10 mouse cellular contexts compared by ENCODE assay signal in genomic region chr2:127507967-127508660, GRCm38 (mm10). TPM values are rescaled to one million over a fixed set of nuclear protein-coding genes. Genes with fewer than 3 reads are reported as not detected.
DNase-seq lines count a peak whose midpoint lies in the region; ATAC-seq and TF ChIP-seq lines count a peak whose summit lies in the region.
"Had no signal": no experiment of that assay in that cellular context is flagged by ENCODE, and none has a peak within 500 bp of the region (broad histone marks: within the 10 kb centered on the region; RNA-seq: fewer than 3 reads in every experiment).

No protein-coding gene starts in this region.

- intact Hi-C loops in gastrocnemius, postnatal 14 days (cut with DNase I; ENCODE audit: low total_unique reads) = loop anchor here (2.0 kb wide), 1 partner anchor 51 kb away; no protein-coding TSS in a partner anchor

- WGBS in intestine, embryonic 15.5 days = 50% methylated on average over 7 of the region's 7 CpGs
- WGBS in intestine, postnatal 0 days = 60% methylated on average over 7 of the region's 7 CpGs
- 67% methylated on average over 7 of the region's 7 CpGs for WGBS in lung, postnatal 0 days
- WGBS in forebrain, embryonic 13.5 days = 64% methylated on average over 7 of the region's 7 CpGs

- no peak for TF ChIP-seq POLR2A in CH12.LX (IDR thresholded peaks at IDR 0.05; ENCODE audit: low read depth, low read length)

- no peaks in the 10 kb centered on the region for H3K79me2 ChIP-seq in CH12.LX (replicated peaks; ENCODE audit: control insufficient read depth, extremely low read depth, insufficient read depth, poor library complexity, severe bottlenecking)

- H3K4me1 ChIP-seq in intestine, embryonic 15.5 days (replicated peaks) = no peaks in the 10 kb centered on the region; the same call in 1 of the 2 replicates
- H3K4me1 ChIP-seq in intestine, postnatal 0 days (replicated peaks; ENCODE audit: control insufficient read depth, insufficient read depth, low read length) = no peaks in the 10 kb centered on the region
- H3K4me1 ChIP-seq in CH12.LX (ENCODE audit: control insufficient read depth in 1 of 2, insufficient read depth in 2 of 2) = peaks cover 0 to 13% of the 10 kb centered on the region in 2 experiments; a peak in 3 of 4 replicates
- no peaks in the 10 kb centered on the region for H3K4me1 ChIP-seq in lung, postnatal 0 days (ENCODE audit: insufficient read depth, low read depth, low read length)
- peaks cover 27% of the 10 kb centered on the region for H3K4me1 ChIP-seq in forebrain, embryonic 13.5 days

- dilution Hi-C loops in CH12.LX (cut with MboI; ENCODE audit: extremely low pct_ligation_motif_present, extremely low pct_unique_long_range_greater_than_20kb, low sequenced_read_pairs) = no loop called here

- no peak for TF ChIP-seq EP300 in CH12.LX (IDR thresholded peaks at IDR 0.05; ENCODE audit: low read length)
- no peak for TF ChIP-seq EP300 in lung, postnatal 0 days (IDR thresholded peaks at IDR 0.05)

- no peaks in the 10 kb centered on the region for H3K9me3 ChIP-seq in intestine, embryonic 15.5 days
- H3K9me3 ChIP-seq in intestine, postnatal 0 days (ENCODE audit: control insufficient read depth) = no peaks in the 10 kb centered on the region
- H3K9me3 ChIP-seq in CH12.LX (replicated peaks; ENCODE audit: low read length) = no peaks in the 10 kb centered on the region
- no peaks in the 10 kb centered on the region for H3K9me3 ChIP-seq in lung, postnatal 0 days (ENCODE audit: low read length)
- no peaks in the 10 kb centered on the region for H3K9me3 ChIP-seq in forebrain, embryonic 13.5 days (replicated peaks)
- H3K9me3 ChIP-seq: liver, embryonic 15.5 days had no signal

- in situ Hi-C loops in CH12.LX (cut with MboI; ENCODE audit: low pct_ligation_motif_present, low pct_unique_long_range_greater_than_20kb, low sequenced_read_pairs) = loop anchor here (5.0 kb wide), 1 partner anchor 49 kb away; no protein-coding TSS in a partner anchor

- ATAC-seq in intestine, embryonic 15.5 days = 0 out of 2 replicates have a peak, but pooled peaks have one; percentile 32
- no peak for ATAC-seq in intestine, postnatal 0 days
- no peak for ATAC-seq in lung, postnatal 0 days
- ATAC-seq in forebrain, embryonic 13.5 days = no peak
- ATAC-seq: inflammation-experienced regulatory T-cells, adult 6 months had no signal

- no peaks in the 10 kb centered on the region for H3K36me3 ChIP-seq in intestine, embryonic 15.5 days
- no peaks in the 10 kb centered on the region for H3K36me3 ChIP-seq in intestine, postnatal 0 days (ENCODE audit: control insufficient read depth, insufficient read depth)
- H3K36me3 ChIP-seq in CH12.LX (replicated peaks in 1 of 2; ENCODE audit: control insufficient read depth in 1 of 2, insufficient read depth in 1 of 2, low read length in 1 of 2) = no peaks in the 10 kb centered on the region
- H3K36me3 ChIP-seq in lung, postnatal 0 days (ENCODE audit: insufficient read depth, low read length) = no peaks in the 10 kb centered on the region
- H3K36me3 ChIP-seq in forebrain, embryonic 13.5 days (ENCODE audit: poor library complexity, severe bottlenecking) = peaks cover 12% of the 10 kb centered on the region
- H3K36me3 ChIP-seq: liver, embryonic 15.5 days had no signal

- H3K4me2 ChIP-seq in intestine, embryonic 15.5 days (replicated peaks) = no peak overlapping the region
- H3K4me2 ChIP-seq in intestine, postnatal 0 days (replicated peaks; ENCODE audit: low read depth) = no peak overlapping the region
- no peak overlapping the region for H3K4me2 ChIP-seq in CH12.LX (ENCODE audit: insufficient read depth, low read depth, poor library complexity, severe bottlenecking)
- no peak overlapping the region for H3K4me2 ChIP-seq in lung, postnatal 0 days (replicated peaks; ENCODE audit: low read depth, low read length)
- H3K4me2 ChIP-seq in forebrain, embryonic 13.5 days = no peak overlapping the region
- H3K4me2 ChIP-seq: liver, embryonic 15.5 days had no signal

- no peak for TF ChIP-seq RAD21 in CH12.LX (IDR thresholded peaks at IDR 0.05; ENCODE audit: low read depth, low read length)

- no peak for TF ChIP-seq CTCF in intestine, postnatal 0 days (IDR thresholded peaks at IDR 0.05; ENCODE audit: low read depth)
- no peak for TF ChIP-seq CTCF in CH12.LX (conservative IDR thresholded peaks at IDR 0.05 in 1 of 2, IDR thresholded peaks at IDR 0.05 in 1 of 2; ENCODE audit: low read depth in 2 of 2, low read length in 2 of 2)
- TF ChIP-seq CTCF in lung, postnatal 0 days (IDR thresholded peaks at IDR 0.05) = no peak

- no peak overlapping the region for H3K9ac ChIP-seq in intestine, embryonic 15.5 days
- no peak overlapping the region for H3K9ac ChIP-seq in intestine, postnatal 0 days (ENCODE audit: low read depth, low read length)
- no peak overlapping the region for H3K9ac ChIP-seq in CH12.LX (ENCODE audit: insufficient read depth, low read depth)
- H3K9ac ChIP-seq in lung, postnatal 0 days (replicated peaks; ENCODE audit: low read depth) = no peak overlapping the region
- H3K9ac ChIP-seq in forebrain, embryonic 13.5 days = no peak overlapping the region
- H3K9ac ChIP-seq: liver, embryonic 15.5 days had no signal

- H3K4me3 ChIP-seq in intestine, embryonic 15.5 days (replicated peaks) = no peak overlapping the region
- H3K4me3 ChIP-seq in intestine, postnatal 0 days (ENCODE audit: low read depth, low read length) = no peak overlapping the region
- H3K4me3 ChIP-seq in CH12.LX (replicated peaks in 1 of 3; ENCODE audit: low read depth in 2 of 3, low read length in 2 of 3, poor library complexity in 1 of 3) = no peak overlapping the region
- H3K4me3 ChIP-seq in lung, postnatal 0 days (ENCODE audit: low read depth, low read length) = no peak overlapping the region
- H3K4me3 ChIP-seq in forebrain, embryonic 13.5 days = no peak overlapping the region
- H3K4me3 ChIP-seq: liver, embryonic 15.5 days had no signal

- peak; percentile 29 for DNase-seq in CH12.LX (ENCODE audit: extremely low read depth)
- DNase-seq in cerebellum, postnatal 14 days = peak; percentile 71
- peak; percentile 58 for DNase-seq in lung, postnatal 0 days (ENCODE audit: low spot score)
- DNase-seq in gastrocnemius, postnatal 10 days = no peak
- DNase-seq in gastrocnemius, postnatal 14 days = no peak

- H3K27me3 ChIP-seq in intestine, embryonic 15.5 days (replicated peaks) = no peaks in the 10 kb centered on the region
- no peaks in the 10 kb centered on the region; the same call in 1 of the 2 replicates for H3K27me3 ChIP-seq in intestine, postnatal 0 days (replicated peaks; ENCODE audit: control insufficient read depth, insufficient read depth, low read length)
- H3K27me3 ChIP-seq in CH12.LX (replicated peaks) = peaks cover 98% of the 10 kb centered on the region
- no peaks in the 10 kb centered on the region for H3K27me3 ChIP-seq in lung, postnatal 0 days (replicated peaks; ENCODE audit: insufficient read depth, low read length)
- no peaks in the 10 kb centered on the region for H3K27me3 ChIP-seq in forebrain, embryonic 13.5 days

- no peak overlapping the region for H3K27ac ChIP-seq in intestine, embryonic 15.5 days
- H3K27ac ChIP-seq in intestine, postnatal 0 days (ENCODE audit: low read depth, low read length) = no peak overlapping the region
- H3K27ac ChIP-seq in CH12.LX (ENCODE audit: insufficient read depth, low read depth) = no peak overlapping the region
- H3K27ac ChIP-seq in lung, postnatal 0 days (ENCODE audit: low read length) = no peak overlapping the region
- H3K27ac ChIP-seq in forebrain, embryonic 13.5 days = no peak overlapping the region
- H3K27ac ChIP-seq: liver, embryonic 15.5 days had no signal

TF ChIP-seq in CH12.LX, 34 proteins besides CTCF, POLR2A, EP300 and RAD21:
- TF ChIP-seq ZMIZ1 (IDR thresholded peaks at IDR 0.05; ENCODE audit: low read depth, low read length) (no peak), NRF1 (IDR thresholded peaks at IDR 0.05; ENCODE audit: low read depth, low read length) (no peak), SMC3 (IDR thresholded peaks at IDR 0.05; ENCODE audit: low read depth, low read length) (no peak), ELF1 (IDR thresholded peaks at IDR 0.05; ENCODE audit: low read depth, low read length) (no peak), ZKSCAN1 (IDR thresholded peaks at IDR 0.05; ENCODE audit: borderline replicate concordance, low read depth, low read length) (no peak), MXI1 (IDR thresholded peaks at IDR 0.05; ENCODE audit: low read depth, low read length) (no peak), MAFK (IDR thresholded peaks at IDR 0.05; ENCODE audit: insufficient replicate concordance, low read length) (no peak), CHD2 (IDR thresholded peaks at IDR 0.05; ENCODE audit: low read length) (no peak), POLR2AphosphoS2 (IDR thresholded peaks at IDR 0.05; ENCODE audit: low read depth, low read length) (no peak)
TF ChIP-seq in CH12.LX: peak in this region for 0.

RNA-seq across cellular contexts. Expression of gene Kcnip3, which starts 13.8 kb away (rescaled TPM):
- 3.3 and 4.0 TPM in 2 replicates for polyA plus RNA-seq in intestine, embryonic 15.5 days (2015; fragmentation: Nextera tagmentation; extraction: Ambion mirVana)
- polyA plus RNA-seq in intestine, postnatal 0 days (2015; fragmentation: Nextera tagmentation; extraction: Ambion mirVana) = 1.8 TPM in 2 replicates
- total RNA-seq in CH12.LX (2012; rRNA removed) = not detected in 2 replicates
- total RNA-seq in CH12.LX (2014; rRNA removed) = not detected in 2 replicates
- polyA plus RNA-seq in CH12.LX (2012; ENCODE audit: insufficient read length, low read depth) = not detected in 2 replicates
- polyA plus RNA-seq in lung, postnatal 0 days (2015; fragmentation: Nextera tagmentation; extraction: Ambion mirVana) = 0.63 and 1.1 TPM in 2 replicates
- total RNA-seq in gastrocnemius, postnatal 10 days (2021) = under 1 TPM; 0.49 to 0.59 TPM
- polyA plus RNA-seq in forebrain, embryonic 13.5 days (2015; fragmentation: Nextera tagmentation; extraction: Ambion mirVana) = 5.2 and 6.3 TPM in 2 replicates
- under 1 TPM; 0.53 to 0.86 TPM for total RNA-seq in gastrocnemius, postnatal 14 days (2021)

RNA-seq across cellular contexts. Expression of gene Prom2, which starts 33.2 kb away (rescaled TPM):
- polyA plus RNA-seq in intestine, embryonic 15.5 days (2015; fragmentation: Nextera tagmentation; extraction: Ambion mirVana) = 0.63 and 0.65 TPM in 2 replicates
- polyA plus RNA-seq in intestine, postnatal 0 days (2015; fragmentation: Nextera tagmentation; extraction: Ambion mirVana) = 0.04 TPM in 1 of 2 replicates, not detected in the other
- not detected in 2 replicates for total RNA-seq in CH12.LX (2012; rRNA removed)
- not detected in 2 replicates for total RNA-seq in CH12.LX (2014; rRNA removed)
- polyA plus RNA-seq in CH12.LX (2012; ENCODE audit: insufficient read length, low read depth) = not detected in 2 replicates
- 0.40 and 0.53 TPM in 2 replicates for polyA plus RNA-seq in lung, postnatal 0 days (2015; fragmentation: Nextera tagmentation; extraction: Ambion mirVana)
- total RNA-seq in gastrocnemius, postnatal 10 days (2021) = not detected
- polyA plus RNA-seq in forebrain, embryonic 13.5 days (2015; fragmentation: Nextera tagmentation; extraction: Ambion mirVana) = not detected in 2 replicates
- total RNA-seq in gastrocnemius, postnatal 14 days (2021) = not detected
- polyA plus RNA-seq: liver, embryonic 15.5 days had no signal

Comparison
In these comparisons a context has a peak if more than half of its experiments do, and no peak if none do; other contexts are left out.
1. DNase-seq: peak in CH12.LX (single experiment), cerebellum, postnatal 14 days (2 of 2) and lung, postnatal 0 days (single experiment); none in gastrocnemius, postnatal 10 days (single experiment) and gastrocnemius, postnatal 14 days (single experiment).